Mouse (Mus musculus) lung, postnatal 4 days (tissue): ENCODE measurements around the gene Aym1.
"Not testable (repeated sequence)": the region's sequence is repeated elsewhere in the genome, so short reads cannot be mapped to it uniquely, and the experiment has no call there.

Experiments
- DNase-seq, 2 experiments: peaks; one replicate each; pipeline ENCODE4 v3.0.0; 2021

Gene Aym1

GRCm38 (mm10) chr5:113354311-113354710 is 2.8 kb upstream of the Aym1 start:
- DNase-seq = no peak

GRCm38 (mm10) chr5:113357656-113358055 is 562 bp downstream of the Aym1 start:
- DNase-seq = no peak

GRCm38 (mm10) chr5:113358833-113359232 is 1.7 kb downstream of the Aym1 start:
- DNase-seq = no peak

GRCm38 (mm10) chr5:113361283-113361682 is 4.2 kb downstream of the Aym1 start:
- DNase-seq = no peak

GRCm38 (mm10) chr5:113362258-113362996 is 5.3 kb downstream of the Aym1 start:
- DNase-seq = no peak

GRCm38 (mm10) chr5:113363177-113363576 is 6.1 kb downstream of the Aym1 start:
- DNase-seq = no peak

GRCm38 (mm10) chr5:113365921-113366320 is 8.8 kb downstream of the Aym1 start:
- DNase-seq = peak; percentile 65 to 79

- DNase-seq = not testable (repeated sequence)
These were observed 10.6 kb downstream of the Aym1 start for GRCm38 (mm10) chr5:113367726-113368125.

GRCm38 (mm10) chr5:113369262-113369868 is 12.3 kb downstream of the Aym1 start:
- DNase-seq = no peak

GRCm38 (mm10) chr5:113372449-113372848 is 15.4 kb downstream of the Aym1 start:
- no peak for DNase-seq

GRCm38 (mm10) chr5:113372995-113373950 is 16.2 kb downstream of the Aym1 start:
- peak; percentile 34 to 56 for DNase-seq

GRCm38 (mm10) chr5:113374290-113374689 is 17.2 kb downstream of the Aym1 start:
- no peak for DNase-seq

GRCm38 (mm10) chr5:113375783-113376182 is 18.7 kb downstream of the Aym1 start:
- DNase-seq = peak; percentile 39 to 57

- no peak for DNase-seq
These were observed 19.2 kb downstream of the Aym1 start for GRCm38 (mm10) chr5:113376292-113376691.

- no peak for DNase-seq
These were observed 22.3 kb downstream of the Aym1 start for GRCm38 (mm10) chr5:113379416-113379815.

- DNase-seq = no peak
These were observed 23.5 kb downstream of the Aym1 start for GRCm38 (mm10) chr5:113380553-113380952.

GRCm38 (mm10) chr5:113382580-113382979 is 25.5 kb downstream of the Aym1 start:
- DNase-seq = no peak

- DNase-seq = no peak
These were observed 36.7 kb downstream of the Aym1 start for GRCm38 (mm10) chr5:113393766-113394165.

GRCm38 (mm10) chr5:113396286-113396934 is 39.3 kb downstream of the Aym1 start:
- DNase-seq = peak in 1 of 2 experiments; percentile 32

GRCm38 (mm10) chr5:113397443-113398317 is 40.6 kb downstream of the Aym1 start:
- DNase-seq = no peak

- DNase-seq = peak in 1 of 2 experiments; percentile 32
These were observed 45.6 kb downstream of the Aym1 start for GRCm38 (mm10) chr5:113402702-113403101.

- peak in 1 of 2 experiments; percentile 43 for DNase-seq
These were observed 50.3 kb downstream of the Aym1 start for GRCm38 (mm10) chr5:113407346-113407745.
